Mouse (Mus musculus) MEL (cell line): ENCODE measurements around the gene Gm527.

Source experiments
- POLR2AphosphoS2 ChIP-seq: IDR thresholded peaks from 2 replicates; pipeline ENCODE4 v1.6.1; 2011; ENCODE audit warnings: low read length, improper control_type of control experiment
- ZMIZ1 ChIP-seq: IDR thresholded peaks from 2 replicates; pipeline ENCODE4 v1.6.1; 2012; ENCODE audit warnings: low read depth, mild to moderate bottlenecking, inconsistent platforms, low read length, improper control_type of control experiment, moderate library complexity

DNA sequence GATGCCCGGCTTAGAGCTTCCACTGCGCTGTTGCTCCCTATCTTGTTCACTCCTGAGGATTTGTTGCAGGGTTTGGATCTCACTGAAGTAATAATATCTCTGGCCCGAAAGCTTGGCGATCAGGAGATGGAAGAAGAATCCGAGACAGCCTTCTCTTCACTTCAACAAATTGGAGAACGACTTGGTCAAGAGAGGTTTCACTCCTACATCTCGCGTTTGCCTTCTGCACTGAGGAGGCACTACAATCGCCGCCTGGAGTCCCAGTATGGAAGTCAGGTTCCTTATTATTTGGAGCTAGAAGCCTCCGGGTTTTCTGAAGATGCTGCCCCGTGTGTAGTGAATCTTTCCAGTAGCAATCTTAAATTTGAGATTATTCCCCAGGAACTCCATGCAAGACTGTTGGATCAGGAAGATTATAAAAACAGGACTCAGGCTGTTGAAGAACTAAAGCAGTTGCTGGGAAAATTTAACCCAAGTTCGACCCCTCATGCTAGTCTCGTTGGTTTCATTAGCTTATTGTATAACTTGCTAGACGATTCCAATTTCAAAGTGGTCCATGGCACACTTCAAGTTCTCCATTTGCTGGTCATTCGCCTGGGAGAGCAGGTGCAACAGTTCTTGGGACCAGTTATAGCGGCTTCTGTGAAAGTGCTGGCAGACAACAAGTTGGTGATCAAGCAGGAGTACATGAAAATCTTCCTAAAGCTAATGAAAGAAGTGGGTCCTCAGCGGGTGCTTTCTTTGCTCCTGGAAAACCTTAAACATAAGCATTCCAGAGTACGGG lies 49.1 kb downstream of the Gm527 start:
- TF ChIP-seq POLR2AphosphoS2 (no peak), ZMIZ1 (no peak)
